Mouse (Mus musculus) heart, adult 2 months (tissue): Measurements from ENCODE around the gene Ap1ar. TPM values are rescaled to one million over a fixed set of nuclear protein-coding genes. Genes with fewer than 3 reads are reported as not detected.

ENCODE experiments used
- DNase-seq, 2 experiments: peaks; one replicate each; pipeline ENCODE4 v3.0.0; 2021
- H3K27ac ChIP-seq: fragments of 200-600 bp; 2 replicates; pipeline ENCODE4 v1.8.1; 2022
- H3K27me3 ChIP-seq: fragments of 200-500 bp; 2 replicates; pipeline ENCODE4 v1.6.1; 2012; ENCODE audit warnings: mild to moderate bottlenecking, low read length, inconsistent platforms, mixed read lengths; ENCODE audit not compliant: control insufficient read depth, insufficient read depth
- H3K36me3 ChIP-seq: fragments of 200-500 bp; 2 replicates; pipeline ENCODE4 v1.6.1; 2012; ENCODE audit warnings: low read length, inconsistent platforms; ENCODE audit not compliant: control insufficient read depth, insufficient read depth
- H3K4me1 ChIP-seq: fragments of 200-500 bp; 2 replicates; pipeline ENCODE4 v1.6.1; 2011; ENCODE audit warnings: low read length; ENCODE audit not compliant: control insufficient read depth, insufficient read depth
- H3K4me3 ChIP-seq: fragments of 200-600 bp; 2 replicates; pipeline ENCODE4 v1.8.1; 2022
- H3K79me2 ChIP-seq: fragments of 200-500 bp; replicated peaks from 2 replicates; pipeline ENCODE4 v1.6.1; 2012; ENCODE audit warnings: mild to moderate bottlenecking, inconsistent platforms, low read length, moderate library complexity, mixed read lengths; ENCODE audit not compliant: control insufficient read depth, insufficient read depth
- H3K9ac ChIP-seq: fragments of 200-500 bp; 2 replicates; pipeline ENCODE4 v1.6.1; 2012; ENCODE audit warnings: low read depth, mild to moderate bottlenecking, control low read depth, inconsistent platforms, low read length, mixed read lengths
- CTCF ChIP-seq: fragments of 200-600 bp; IDR thresholded peaks from 2 replicates; pipeline ENCODE4 v1.8.1; 2022; ENCODE audit warnings: antibody characterized with exemption, mild to moderate bottlenecking, moderate library complexity
- EP300 ChIP-seq: fragments of 200-500 bp; IDR thresholded peaks from 2 replicates; pipeline ENCODE4 v1.6.1; 2011; ENCODE audit warnings: low read depth, low read length, control low read depth; ENCODE audit not compliant: insufficient read depth
- POLR2A ChIP-seq: fragments of 200-500 bp; IDR thresholded peaks from 2 replicates; pipeline ENCODE4 v1.6.1; 2011; ENCODE audit warnings: mild to moderate bottlenecking, low read depth, low read length, control low read depth; ENCODE audit not compliant: insufficient read depth
- WGBS: fragments of 180-500 bp; shearing (Covaris S2); methylation state at CpG from one replicate; pipeline ENCODE4 v1.1.7; 2018; 5-methylcytosine and 5-hydroxymethylcytosine counted together
- intact Hi-C: fragments of 180-260 bp; cut with DNase I; formaldehyde crosslinking; loops from one replicate; pipeline ENCODE4 v1.15.1; 2025
- polyA plus RNA-seq: library from polyadenylated mRNA; depleted of rRNA; stranded (reverse); fragments of >200 nt; gene quantifications from 2 replicates; pipeline ENCODE4 v1.2.3, GENCODE M21; 2012
- total RNA-seq, 2 experiments: library from RNA; stranded (reverse); gene quantifications; 2 replicates each; pipeline ENCODE4 v1.2.3; 2021

Gene Ap1ar
- total and polyA plus RNA-seq, 3 experiments = 12.0 to 18.2 (median 17.6) TPM

- H3K4me3 ChIP-seq = no peak overlapping the region
- intact Hi-C loops = loop anchor here (5.0 kb wide), 1 partner anchor 114 kb away; the partner anchor contains the start of gene Fam241a
- no peak for TF ChIP-seq EP300
- TF ChIP-seq CTCF = no peak
- no peak for TF ChIP-seq POLR2A
- 58% methylated on average over 6 of the region's 6 CpGs for whole genome bisulfite sequencing
- H3K27ac ChIP-seq = no peak overlapping the region
- no peaks in the 10 kb centered on the region for H3K36me3 ChIP-seq
- H3K4me1 ChIP-seq = no peaks in the 10 kb centered on the region
- no peaks in the 10 kb centered on the region for H3K79me2 ChIP-seq
- H3K27me3 ChIP-seq = no peaks in the 10 kb centered on the region
- no peak overlapping the region for H3K9ac ChIP-seq
- no peak for DNase-seq
These were observed 54.4 kb downstream of the Ap1ar start for GRCm38 (mm10) chr3:127782921-127783320.

GRCm38 (mm10) chr3:127780921-127781320, 56.4 kb downstream of the Ap1ar start:
- no peak overlapping the region for H3K9ac ChIP-seq
- H3K79me2 ChIP-seq = no peaks in the 10 kb centered on the region
- H3K27me3 ChIP-seq = no peaks in the 10 kb centered on the region
- peak overlapping the region; percentile 83; the same call in 1 of the 2 replicates for H3K27ac ChIP-seq
- 93% methylated on average over 9 of the region's 9 CpGs for WGBS
- no peak for DNase-seq
- H3K4me3 ChIP-seq = no peak overlapping the region
- no peaks in the 10 kb centered on the region for H3K36me3 ChIP-seq
- intact Hi-C loops = loop anchor here (5.0 kb wide), 1 partner anchor 116 kb away; the partner anchor contains the start of gene Fam241a
- TF ChIP-seq EP300 (no peak), CTCF (no peak), POLR2A (no peak)
- no peaks in the 10 kb centered on the region for H3K4me1 ChIP-seq

- TF ChIP-seq EP300 = peak; percentile 26; the same call in 1 of the 2 replicates
- peak; percentile 64; the same call in 1 of the 2 replicates for TF ChIP-seq POLR2A
- peak; percentile 80 for TF ChIP-seq CTCF
- intact Hi-C loops = loop anchor here (5.0 kb wide), 1 partner anchor 117 kb away; the partner anchor contains the start of gene Fam241a
- Histone ChIP-seq H3K36me3 (no peaks in the 10 kb centered on the region), H3K79me2 (no peaks in the 10 kb centered on the region), H3K4me1 (no peaks in the 10 kb centered on the region), H3K9ac (peak within 1 kb of the TSS; percentile 49), H3K27ac (peak within 1 kb of the TSS; percentile 83), H3K4me3 (peak within 1 kb of the TSS; percentile 48), H3K27me3 (no peaks in the 10 kb centered on the region)
- peak; percentile 82 to 83 for DNase-seq
- WGBS = under 1% methylated on average over 24 of the region's 24 CpGs
These were observed 57.2 kb downstream of the Ap1ar start, which contains the start of gene Alpk1 for GRCm38 (mm10) chr3:127780021-127780644. Alpk1 (minus strand) TSS chr3:127780527.

DNA sequence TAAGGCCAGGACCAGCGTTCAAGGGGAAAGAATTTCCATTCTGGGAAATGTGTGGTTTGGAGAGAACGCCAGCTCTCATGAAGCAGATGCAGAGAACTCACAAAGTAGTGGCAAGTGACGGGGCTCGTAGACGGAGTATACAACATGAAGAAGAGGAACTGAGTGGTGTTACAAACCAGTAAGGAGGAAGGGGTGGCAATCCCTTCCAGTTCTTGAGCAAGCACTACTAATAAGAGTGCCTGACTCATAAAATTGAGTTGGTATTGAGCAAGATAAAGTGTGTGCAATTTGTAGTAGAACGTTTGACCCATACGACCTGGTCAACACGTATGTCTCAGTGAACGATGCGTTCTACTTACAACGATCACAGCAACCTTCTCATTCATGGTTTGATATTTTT, 68.2 kb downstream of the Ap1ar start:
- Histone ChIP-seq H3K9ac (no peak overlapping the region), H3K27ac (no peak overlapping the region), H3K4me1 (no peaks in the 10 kb centered on the region), H3K27me3 (no peaks in the 10 kb centered on the region), H3K4me3 (no peak overlapping the region), H3K79me2 (no peaks in the 10 kb centered on the region), H3K36me3 (no peaks in the 10 kb centered on the region)
- DNase-seq = no peak
- 79% methylated on average over 11 of the region's 11 CpGs for WGBS
- TF ChIP-seq POLR2A = no peak
- no peak for TF ChIP-seq CTCF
- TF ChIP-seq EP300 = no peak
- intact Hi-C loops = no loop called here

- TF ChIP-seq CTCF (no peak), EP300 (no peak), POLR2A (no peak)
- Histone ChIP-seq H3K4me1 (no peaks in the 10 kb centered on the region), H3K9ac (no peak overlapping the region), H3K79me2 (no peaks in the 10 kb centered on the region), H3K36me3 (no peaks in the 10 kb centered on the region), H3K4me3 (no peak overlapping the region), H3K27ac (no peak overlapping the region), H3K27me3 (no peaks in the 10 kb centered on the region)
- WGBS = 69% methylated on average over 3 of the region's 3 CpGs
- intact Hi-C loops = no loop called here
- no peak for DNase-seq
These were observed 71.4 kb downstream of the Ap1ar start for GRCm38 (mm10) chr3:127765971-127766370.

GRCm38 (mm10) chr3:127764541-127764940, 72.8 kb downstream of the Ap1ar start:
- H3K79me2 ChIP-seq = no peaks in the 10 kb centered on the region
- intact Hi-C loops = loop anchor here (5.0 kb wide), 1 partner anchor 183 kb away; no protein-coding TSS in a partner anchor
- no peaks in the 10 kb centered on the region for H3K27me3 ChIP-seq
- no peaks in the 10 kb centered on the region for H3K4me1 ChIP-seq
- DNase-seq = no peak
- H3K9ac ChIP-seq = no peak overlapping the region
- no peak overlapping the region for H3K27ac ChIP-seq
- WGBS = 73% methylated on average over 5 of the region's 5 CpGs
- H3K36me3 ChIP-seq = no peaks in the 10 kb centered on the region
- TF ChIP-seq CTCF = peak; percentile 24; the same call in 1 of the 2 replicates
- no peak for TF ChIP-seq EP300
- H3K4me3 ChIP-seq = no peak overlapping the region
